Mouse (Mus musculus) retina, postnatal 1 day (tissue): Measurements from ENCODE around the gene Zfp451.

Experiments
- DNase-seq: peaks from one replicate; pipeline ENCODE4 v3.0.0-alpha.2; 2012

Gene Zfp451

GRCm38 (mm10) chr1:33712026-33712425 lies 102.4 kb downstream of the Zfp451 start:
- DNase-seq = no peak
